Mouse (Mus musculus): ENCODE results near the gene Pigk.

DNA sequence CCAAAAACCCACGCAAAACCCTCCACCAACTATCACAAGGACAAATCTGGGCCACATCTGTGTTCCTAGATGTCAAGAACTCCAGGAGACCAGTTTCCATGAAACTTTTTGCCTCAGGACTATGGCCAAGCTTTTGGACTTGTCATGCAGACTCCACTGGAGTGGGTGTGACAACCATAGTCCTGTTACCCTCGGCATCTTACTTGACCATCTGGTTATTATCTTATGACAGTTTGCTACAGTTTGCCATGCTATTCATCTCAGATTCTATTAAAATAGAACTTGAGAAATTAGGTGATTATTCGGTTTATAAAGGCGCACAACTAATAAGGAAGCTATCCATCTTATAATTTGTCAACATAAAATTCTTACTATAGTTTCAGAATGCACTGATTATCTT, 39.4 kb downstream of the Pigk start:
- no peak for TF ChIP-seq GATA1 (IDR thresholded peaks at IDR 0.05; ENCODE audit: borderline replicate concordance, low read length)
- no peak for TF ChIP-seq FLI1 (IDR thresholded peaks at IDR 0.05; ENCODE audit: low read length)
